Mouse (Mus musculus) hindbrain, embryonic 11.5 days (tissue): ENCODE results near the gene Tuba3a. TPM values are rescaled to one million over a fixed set of nuclear protein-coding genes. Genes with fewer than 3 reads are reported as not detected.

Experiments
- ATAC-seq: fragments of 200-750 bp; cut with Nextera tagmentation; 2 replicates; pipeline ENCODE4 v1.8.0; 2017; ENCODE audit warnings: mild to moderate bottlenecking, moderate TSS enrichment, moderate library complexity; ENCODE audit not compliant: low FRiP score
- DNase-seq: peaks from one replicate; pipeline ENCODE4 v3.0.0-alpha.2; 2015; ENCODE audit warnings: low spot score
- H3K27ac ChIP-seq: fragments of 300-500 bp; sonication (generic); 2 replicates; pipeline ENCODE4 v1.5.1; 2014; ENCODE audit warnings: mild to moderate bottlenecking, low read depth, low read length
- H3K27me3 ChIP-seq: fragments of 300-500 bp; sonication (generic); 2 replicates; pipeline ENCODE4 v1.6.1; 2014; ENCODE audit warnings: mild to moderate bottlenecking, low read length, moderate library complexity, mixed read lengths; ENCODE audit not compliant: control insufficient read depth, insufficient read depth
- H3K36me3 ChIP-seq: fragments of 300-500 bp; sonication (generic); 2 replicates; pipeline ENCODE4 v1.6.1; 2014; ENCODE audit warnings: mild to moderate bottlenecking, low read length, moderate library complexity, mixed read lengths; ENCODE audit not compliant: control insufficient read depth, insufficient read depth
- H3K4me1 ChIP-seq: fragments of 300-500 bp; sonication (generic); replicated peaks from 2 replicates; pipeline ENCODE4 v1.6.1; 2014; ENCODE audit warnings: low read length, mixed read lengths; ENCODE audit not compliant: control insufficient read depth, insufficient read depth
- H3K4me2 ChIP-seq: fragments of 300-500 bp; sonication (generic); replicated peaks from 2 replicates; pipeline ENCODE4 v1.6.1; 2014; ENCODE audit warnings: mild to moderate bottlenecking, low read depth, low read length
- H3K4me3 ChIP-seq: fragments of 300-500 bp; sonication (generic); 2 replicates; pipeline ENCODE4 v1.5.1; 2014; ENCODE audit warnings: low read depth, low read length
- H3K9ac ChIP-seq: fragments of 300-500 bp; sonication (generic); 2 replicates; pipeline ENCODE4 v1.6.1; 2014; ENCODE audit warnings: low read depth, low read length
- H3K9me3 ChIP-seq: fragments of 300-500 bp; sonication (generic); 2 replicates; pipeline ENCODE4 v1.6.1; 2016; ENCODE audit warnings: low read length; ENCODE audit not compliant: control insufficient read depth
- WGBS: fragments of 180-500 bp; shearing (Covaris S2); extraction: QIAGEN DNeasy Blood & Tissue Kit; methylation state at CpG from one replicate; pipeline ENCODE4 v1.1.7; 2014; 5-methylcytosine and 5-hydroxymethylcytosine counted together
- polyA plus RNA-seq: library from polyadenylated mRNA; unstranded; fragments of >200 nt; fragmentation: Nextera tagmentation; extraction: Ambion mirVana; gene quantifications from 2 replicates; pipeline ENCODE4 v1.2.1, GENCODE M21; 2014

Tuba3a gene
- polyA plus RNA-seq, 1 experiment from 2014 or later: not detected

- no peaks in the 10 kb centered on the region; the same call in 1 of the 2 replicates for H3K4me1 ChIP-seq
- no peak overlapping the region for H3K27ac ChIP-seq
- no peak overlapping the region for H3K4me3 ChIP-seq
- no peaks in the 10 kb centered on the region for H3K36me3 ChIP-seq
- ATAC-seq (no peak), DNase-seq (no peak)
- no peaks in the 10 kb centered on the region for H3K9me3 ChIP-seq
- no peak overlapping the region for H3K9ac ChIP-seq
- H3K4me2 ChIP-seq: no peak overlapping the region
- WGBS: 6% methylated on average over 26 of the region's 26 CpGs
- H3K27me3 ChIP-seq: peaks cover 34% of the 10 kb centered on the region
Observed at GRCm38 (mm10) chr6:125321114-125321855, 35.4 kb upstream of the Tuba3a start.

- Histone ChIP-seq H3K27me3 (peaks cover 34% of the 10 kb centered on the region), H3K27ac (no peak within 1 kb of the TSS), H3K4me2 (no peak within 1 kb of the TSS), H3K9me3 (no peaks in the 10 kb centered on the region), H3K9ac (no peak within 1 kb of the TSS), H3K4me3 (no peak within 1 kb of the TSS), H3K36me3 (no peaks in the 10 kb centered on the region), H3K4me1 (no peaks in the 10 kb centered on the region; the same call in 1 of the 2 replicates)
- WGBS: 83% methylated on average over 1 of the region's 1 CpGs
- DNase-seq (no peak), ATAC-seq (no peak)
Observed at GRCm38 (mm10) chr6:125320323-125320722, 34.5 kb upstream of the Tuba3a start, which contains the start of gene Scnn1a. TSS of gene Scnn1a (plus strand) at chr6:125320659.

GRCm38 (mm10) chr6:125319919-125320296, 34.1 kb upstream of the Tuba3a start:
- ATAC-seq (no peak), DNase-seq (no peak)
- Histone ChIP-seq H3K27ac (no peak overlapping the region), H3K36me3 (no peaks in the 10 kb centered on the region), H3K4me1 (no peaks in the 10 kb centered on the region; the same call in 1 of the 2 replicates), H3K27me3 (peaks cover 34% of the 10 kb centered on the region), H3K9me3 (no peaks in the 10 kb centered on the region), H3K4me3 (no peak overlapping the region), H3K4me2 (no peak overlapping the region), H3K9ac (no peak overlapping the region)

GRCm38 (mm10) chr6:125318981-125319918, 33.4 kb upstream of the Tuba3a start:
- H3K4me3 ChIP-seq: no peak overlapping the region
- no peak overlapping the region for H3K9ac ChIP-seq
- no peaks in the 10 kb centered on the region for H3K9me3 ChIP-seq
- no peak overlapping the region for H3K27ac ChIP-seq
- 66% methylated on average over 15 of the region's 15 CpGs for WGBS
- ATAC-seq (no peak), DNase-seq (no peak)
- no peaks in the 10 kb centered on the region for H3K36me3 ChIP-seq
- no peaks in the 10 kb centered on the region; the same call in 1 of the 2 replicates for H3K4me1 ChIP-seq
- no peak overlapping the region for H3K4me2 ChIP-seq
- peaks cover 34% of the 10 kb centered on the region for H3K27me3 ChIP-seq

GRCm38 (mm10) chr6:125317077-125317476, 31.2 kb upstream of the Tuba3a start:
- no peaks in the 10 kb centered on the region; the same call in 1 of the 2 replicates for H3K4me1 ChIP-seq
- no peak overlapping the region for H3K9ac ChIP-seq
- no peak for DNase-seq
- H3K27ac ChIP-seq: no peak overlapping the region
- no peak for ATAC-seq
- no peak overlapping the region for H3K4me3 ChIP-seq
- H3K27me3 ChIP-seq: peaks cover 22% of the 10 kb centered on the region
- H3K9me3 ChIP-seq: no peaks in the 10 kb centered on the region
- H3K36me3 ChIP-seq: no peaks in the 10 kb centered on the region
- no peak overlapping the region for H3K4me2 ChIP-seq
- 75% methylated on average over 7 of the region's 7 CpGs for WGBS

- Histone ChIP-seq H3K27ac (no peak overlapping the region), H3K9me3 (no peaks in the 10 kb centered on the region), H3K4me1 (no peaks in the 10 kb centered on the region), H3K4me3 (no peak overlapping the region), H3K4me2 (no peak overlapping the region), H3K36me3 (no peaks in the 10 kb centered on the region), H3K27me3 (peaks cover under 1% of the 10 kb centered on the region; the same call in 1 of the 2 replicates), H3K9ac (no peak overlapping the region)
- no peak for ATAC-seq
- no peak for DNase-seq
- 80% methylated on average over 6 of the region's 6 CpGs for WGBS
Observed at GRCm38 (mm10) chr6:125314746-125315145, 28.9 kb upstream of the Tuba3a start.

GRCm38 (mm10) chr6:125314231-125314563, 28.4 kb upstream of the Tuba3a start:
- Histone ChIP-seq H3K4me3 (0 out of 2 replicates have a peak overlapping the region, but pooled peaks have one; percentile 33), H3K4me1 (no peaks in the 10 kb centered on the region), H3K27ac (no peak overlapping the region), H3K36me3 (no peaks in the 10 kb centered on the region), H3K9ac (peak overlapping the region; percentile 75), H3K9me3 (no peaks in the 10 kb centered on the region), H3K27me3 (no peaks in the 10 kb centered on the region), H3K4me2 (peak overlapping the region; percentile 76)
- 51% methylated on average over 7 of the region's 7 CpGs for WGBS
- DNase-seq: no peak
- ATAC-seq: peak; percentile 20

GRCm38 (mm10) chr6:125313546-125314230, 27.8 kb upstream of the Tuba3a start, which contains the start of gene Ltbr:
TSS of gene Ltbr (minus strand) at chr6:125313885.
- under 1% methylated on average over 37 of the region's 46 CpGs for WGBS
- no peaks in the 10 kb centered on the region for H3K4me1 ChIP-seq
- H3K4me2 ChIP-seq: peak within 1 kb of the TSS; percentile 76
- H3K27me3 ChIP-seq: no peaks in the 10 kb centered on the region
- H3K9me3 ChIP-seq: no peaks in the 10 kb centered on the region
- no peaks in the 10 kb centered on the region for H3K36me3 ChIP-seq
- peak within 1 kb of the TSS; percentile 33 for H3K4me3 ChIP-seq
- ATAC-seq: peak; percentile 75
- peak within 1 kb of the TSS; percentile 75 for H3K9ac ChIP-seq
- H3K27ac ChIP-seq: peak within 1 kb of the TSS; percentile 24; the same call in 1 of the 2 replicates
- DNase-seq: peak; percentile 72
